Mouse (Mus musculus) intestine, embryonic 15.5 days (tissue): ENCODE measurements around the gene Cysrt1. TPM values are rescaled to one million over a fixed set of nuclear protein-coding genes. Genes with fewer than 3 reads are reported as not detected.

Experiments used
- ATAC-seq: fragments of 200-750 bp; cut with Nextera tagmentation; 2 replicates; pipeline ENCODE4 v1.8.0; 2017; ENCODE audit warnings: moderate TSS enrichment, moderate library complexity
- H3K27ac ChIP-seq: fragments of 300-500 bp; sonication (generic); 2 replicates; pipeline ENCODE4 v1.5.1; 2015; ENCODE audit warnings: mild to moderate bottlenecking, inconsistent platforms
- H3K27me3 ChIP-seq: fragments of 300-500 bp; sonication (generic); replicated peaks from 2 replicates; pipeline ENCODE4 v1.6.1; 2015; ENCODE audit warnings: inconsistent platforms
- H3K36me3 ChIP-seq: fragments of 300-500 bp; sonication (generic); 2 replicates; pipeline ENCODE4 v1.6.1; 2015; ENCODE audit warnings: inconsistent platforms
- H3K4me1 ChIP-seq: fragments of 300-500 bp; sonication (generic); replicated peaks from 2 replicates; pipeline ENCODE4 v1.6.1; 2015; ENCODE audit warnings: inconsistent platforms
- H3K4me2 ChIP-seq: fragments of 300-500 bp; sonication (generic); replicated peaks from 2 replicates; pipeline ENCODE4 v1.6.1; 2015; ENCODE audit warnings: mild to moderate bottlenecking, inconsistent platforms
- H3K4me3 ChIP-seq: fragments of 300-500 bp; sonication (generic); replicated peaks from 2 replicates; pipeline ENCODE4 v1.5.1; 2015; ENCODE audit warnings: inconsistent platforms
- H3K9ac ChIP-seq: fragments of 300-500 bp; sonication (generic); 2 replicates; pipeline ENCODE4 v1.6.1; 2015; ENCODE audit warnings: inconsistent platforms
- H3K9me3 ChIP-seq: fragments of 300-500 bp; sonication (generic); 2 replicates; pipeline ENCODE4 v1.6.1; 2016; ENCODE audit warnings: inconsistent platforms
- WGBS: fragments of 180-500 bp; shearing (Covaris S2); methylation state at CpG from one replicate; pipeline ENCODE4 v1.1.7; 2015; 5-methylcytosine and 5-hydroxymethylcytosine counted together
- polyA plus RNA-seq: library from polyadenylated mRNA; unstranded; fragments of >200 nt; fragmentation: Nextera tagmentation; extraction: Ambion mirVana; gene quantifications from 2 replicates; pipeline ENCODE4 v1.2.1, GENCODE M21; 2015

The Cysrt1 gene
- polyA plus RNA-seq, 1 experiment from 2014 or later: 1.4 TPM

DNA sequence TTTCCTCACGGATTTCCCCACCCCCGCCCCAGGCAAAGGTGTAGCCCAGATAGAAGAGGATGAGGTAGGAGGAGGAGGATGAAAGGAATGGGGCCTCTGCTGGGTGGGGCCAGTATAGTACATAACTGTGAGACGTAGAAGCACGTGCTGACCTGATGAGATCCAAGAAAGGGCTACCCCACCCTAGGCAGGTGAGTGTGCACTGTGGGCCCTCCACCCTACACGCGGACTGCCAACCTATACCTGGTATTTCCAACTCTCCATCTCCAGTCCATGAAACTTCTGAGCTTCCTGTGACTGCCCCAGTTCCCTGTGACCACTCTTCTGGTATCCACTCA lies 845 bp downstream of the Cysrt1 start:
- H3K9me3 ChIP-seq: no peaks in the 10 kb centered on the region
- H3K4me2 ChIP-seq: peak overlapping the region; percentile 97
- peak; percentile 63 for ATAC-seq
- H3K36me3 ChIP-seq: no peaks in the 10 kb centered on the region
- peaks cover 6% of the 10 kb centered on the region for H3K27me3 ChIP-seq
- H3K4me1 ChIP-seq: peaks cover 20% of the 10 kb centered on the region
- H3K4me3 ChIP-seq: peak overlapping the region; percentile 55
- H3K9ac ChIP-seq: peak overlapping the region; percentile 57; the same call in 1 of the 2 replicates
- H3K27ac ChIP-seq: peak overlapping the region; percentile 72; the same call in 1 of the 2 replicates
- WGBS: 12% methylated on average over 6 of the region's 6 CpGs

DNA sequence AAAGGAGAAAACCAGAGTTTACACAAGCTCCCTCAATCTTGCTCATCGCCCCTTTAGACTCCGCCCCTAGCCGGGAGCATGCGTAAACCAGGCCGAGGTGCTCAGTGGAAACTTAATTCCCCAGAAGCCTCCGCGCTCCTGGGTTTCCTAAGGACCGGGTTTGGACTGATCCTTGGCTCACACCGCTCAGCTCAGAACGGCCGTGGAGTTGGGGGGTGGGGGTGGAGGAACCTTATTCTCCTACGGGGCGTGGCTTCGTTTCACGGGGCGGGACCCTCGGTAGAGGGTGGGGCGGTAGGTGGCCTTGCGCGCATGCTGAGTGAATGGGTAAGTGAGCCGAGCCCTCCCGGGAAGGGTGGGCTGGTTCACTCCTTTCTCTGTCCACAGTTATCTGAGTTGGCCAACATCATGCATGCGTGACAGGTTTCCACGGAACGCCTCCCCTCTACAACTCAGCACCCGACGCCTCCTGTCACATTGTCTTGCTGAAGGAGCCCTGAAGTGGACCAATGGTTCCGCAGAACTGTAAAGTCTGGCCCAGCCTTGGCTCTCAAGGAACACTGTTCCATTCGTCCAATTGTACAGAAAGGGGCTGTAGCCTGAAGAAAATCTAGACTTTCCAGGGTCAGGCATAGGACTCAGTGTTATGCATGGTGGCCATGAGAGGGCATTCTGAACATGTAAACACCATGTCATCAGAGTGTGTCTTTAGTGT lies 1.4 kb downstream of the Cysrt1 start:
- Histone ChIP-seq H3K4me2 (peak overlapping the region; percentile 97), H3K9ac (0 out of 2 replicates have a peak overlapping the region, but pooled peaks have one; percentile 15), H3K4me1 (peaks cover 20% of the 10 kb centered on the region), H3K36me3 (no peaks in the 10 kb centered on the region), H3K27ac (peak overlapping the region; percentile 72), H3K9me3 (no peaks in the 10 kb centered on the region), H3K4me3 (peak overlapping the region; percentile 55), H3K27me3 (peaks cover 6% of the 10 kb centered on the region)
- peak; percentile 80 for ATAC-seq
- 2% methylated on average over 29 of the region's 29 CpGs for WGBS

- Histone ChIP-seq H3K36me3 (no peaks in the 10 kb centered on the region), H3K27ac (peak overlapping the region; percentile 72; the same call in 1 of the 2 replicates), H3K4me1 (peaks cover 18% of the 10 kb centered on the region), H3K4me2 (peak overlapping the region; percentile 97), H3K9me3 (no peaks in the 10 kb centered on the region), H3K4me3 (peak overlapping the region; percentile 55), H3K9ac (0 out of 2 replicates have a peak overlapping the region, but pooled peaks have one; percentile 15), H3K27me3 (peaks cover 6% of the 10 kb centered on the region)
- WGBS: 51% methylated on average over 8 of the region's 8 CpGs
- ATAC-seq: peak; percentile 10; the same call in 1 of the 2 replicates
These were observed 1.9 kb downstream of the Cysrt1 start for GRCm38 (mm10) chr2:25240310-25240709.

- no peak for ATAC-seq
- no peaks in the 10 kb centered on the region for H3K9me3 ChIP-seq
- no peak overlapping the region for H3K9ac ChIP-seq
- no peak overlapping the region for H3K27ac ChIP-seq
- H3K36me3 ChIP-seq: no peaks in the 10 kb centered on the region
- H3K4me1 ChIP-seq: peaks cover 18% of the 10 kb centered on the region
- 96% methylated on average over 3 of the region's 3 CpGs for WGBS
- peaks cover 6% of the 10 kb centered on the region for H3K27me3 ChIP-seq
- no peak overlapping the region for H3K4me3 ChIP-seq
- no peak overlapping the region for H3K4me2 ChIP-seq
These were observed 2.5 kb downstream of the Cysrt1 start for GRCm38 (mm10) chr2:25239766-25240165.

DNA sequence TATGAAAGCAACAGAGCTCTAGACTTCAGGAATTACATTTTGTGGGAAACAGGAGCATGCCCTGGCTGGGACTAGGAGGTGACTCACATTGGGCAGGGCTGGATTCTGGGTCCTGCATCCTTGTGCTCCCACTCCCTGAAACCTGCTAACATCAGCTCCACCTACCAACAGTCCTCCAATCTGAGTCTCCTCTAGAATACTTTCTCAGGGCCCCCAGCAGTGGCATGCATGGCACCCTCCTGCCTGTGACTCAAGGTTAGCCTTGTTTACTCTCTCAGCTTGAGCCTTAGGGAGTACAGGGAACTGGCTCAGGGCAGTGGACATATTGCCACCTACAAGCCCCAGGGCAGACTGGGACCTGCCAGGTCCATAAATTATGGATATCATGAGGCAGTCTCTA lies 4.1 kb downstream of the Cysrt1 start:
- Histone ChIP-seq H3K4me3 (no peak overlapping the region), H3K4me2 (no peak overlapping the region), H3K9me3 (no peaks in the 10 kb centered on the region), H3K36me3 (no peaks in the 10 kb centered on the region), H3K9ac (no peak overlapping the region), H3K4me1 (peaks cover 18% of the 10 kb centered on the region), H3K27ac (0 out of 2 replicates have a peak overlapping the region, but pooled peaks have one; percentile 5), H3K27me3 (peaks cover 6% of the 10 kb centered on the region)
- no peak for ATAC-seq

DNA sequence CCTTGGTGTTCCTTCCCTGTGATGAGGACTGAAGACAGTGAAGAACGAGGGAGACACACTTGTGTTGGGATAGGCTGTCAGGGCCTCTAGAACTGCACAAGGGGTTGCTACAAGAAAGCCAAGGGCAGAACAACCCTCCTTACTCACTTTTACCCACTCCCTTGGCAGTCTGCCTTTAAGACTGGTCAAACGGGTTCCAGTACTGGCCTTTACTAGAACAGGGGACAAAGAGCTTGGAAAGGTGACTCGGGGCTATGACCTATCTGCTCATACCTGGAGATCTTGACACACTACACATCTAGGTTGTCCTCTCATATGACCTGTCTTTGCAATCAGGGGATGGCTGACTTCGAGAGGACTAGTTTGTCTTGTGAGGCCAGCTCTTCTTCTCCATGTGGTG lies 4.7 kb downstream of the Cysrt1 start:
- WGBS: 55% methylated on average over 4 of the region's 4 CpGs

DNA sequence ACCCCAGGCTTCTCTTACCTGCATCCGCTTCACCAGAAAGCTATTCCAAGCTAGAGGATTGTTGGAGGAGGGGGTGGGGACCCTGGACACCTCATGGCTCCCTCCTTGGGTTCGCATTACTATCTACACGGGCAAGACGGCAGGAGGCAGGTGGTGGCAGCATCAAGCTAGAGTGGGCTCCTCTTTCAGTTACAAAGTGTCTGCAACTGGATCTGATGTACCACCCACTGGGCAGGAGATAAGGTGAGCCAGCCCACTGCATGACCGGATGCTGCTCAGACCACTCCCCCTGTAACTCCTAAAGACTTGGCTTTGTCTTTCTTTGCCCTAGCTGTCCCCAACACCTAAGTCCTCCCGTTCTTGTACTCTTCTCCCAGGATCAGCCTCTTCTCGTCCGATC lies 5.6 kb downstream of the Cysrt1 start, which contains the start of gene Rnf224:
Gene Rnf224, minus strand, starts transcription at position 174 of the 400 bp plus-strand sequence.
- no peak within 1 kb of the TSS for H3K4me3 ChIP-seq
- 34% methylated on average over 8 of the region's 8 CpGs for WGBS
- peaks cover under 1% of the 10 kb centered on the region; the same call in 1 of the 2 replicates for H3K27me3 ChIP-seq
- H3K9ac ChIP-seq: no peak within 1 kb of the TSS
- no peaks in the 10 kb centered on the region for H3K36me3 ChIP-seq
- ATAC-seq: no peak
- peaks cover 14% of the 10 kb centered on the region for H3K4me1 ChIP-seq
- H3K9me3 ChIP-seq: no peaks in the 10 kb centered on the region
- peak within 1 kb of the TSS; percentile 9; the same call in 1 of the 2 replicates for H3K27ac ChIP-seq
- no peak within 1 kb of the TSS for H3K4me2 ChIP-seq

More for the DNA sequence above, 4.7 kb downstream of the Cysrt1 start:
- Histone ChIP-seq H3K27ac (peak overlapping the region; percentile 5; the same call in 1 of the 2 replicates), H3K4me2 (no peak overlapping the region), H3K9me3 (no peaks in the 10 kb centered on the region), H3K27me3 (peaks cover 4% of the 10 kb centered on the region), H3K4me3 (no peak overlapping the region), H3K36me3 (no peaks in the 10 kb centered on the region), H3K4me1 (peaks cover 18% of the 10 kb centered on the region), H3K9ac (no peak overlapping the region)
- ATAC-seq: no peak

- Histone ChIP-seq H3K9me3 (no peaks in the 10 kb centered on the region), H3K4me3 (no peak overlapping the region), H3K27me3 (0 out of 2 replicates have a peak, but pooled peaks cover 6% of the 10 kb centered on the region), H3K36me3 (no peaks in the 10 kb centered on the region), H3K9ac (no peak overlapping the region), H3K4me1 (peaks cover 6% of the 10 kb centered on the region), H3K27ac (peak overlapping the region; percentile 66), H3K4me2 (peak overlapping the region; percentile 41)
- 52% methylated on average over 5 of the region's 5 CpGs for WGBS
- ATAC-seq: peak; percentile 71
These were observed 7.6 kb downstream of the Cysrt1 start for GRCm38 (mm10) chr2:25234551-25235220.

DNA sequence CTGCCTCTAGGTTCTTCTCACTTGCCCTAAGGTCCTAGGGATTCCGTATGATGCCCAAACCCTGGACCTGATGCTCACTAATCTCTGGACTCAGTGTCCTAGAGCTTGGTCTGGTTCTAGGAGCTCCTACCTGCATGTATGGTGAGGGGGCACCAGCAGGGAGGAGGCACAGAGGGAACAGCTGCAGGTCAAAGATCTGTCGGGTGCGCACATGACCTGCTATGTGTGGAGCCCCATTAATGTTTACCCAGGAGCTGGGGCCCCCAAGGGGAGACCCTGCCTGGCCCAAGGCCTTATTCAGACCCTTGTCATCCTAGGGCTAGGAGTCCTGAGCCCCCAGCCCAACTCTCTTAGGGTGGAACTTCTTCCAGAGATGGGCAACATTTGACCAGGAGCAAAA lies 8.2 kb downstream of the Cysrt1 start, which contains the start of gene Slc34a3:
Gene Slc34a3, minus strand, starts transcription at position 315 of the 400 bp plus-strand sequence.
- Histone ChIP-seq H3K4me3 (no peak within 1 kb of the TSS), H3K36me3 (no peaks in the 10 kb centered on the region), H3K4me1 (peaks cover 9% of the 10 kb centered on the region), H3K27ac (peak within 1 kb of the TSS; percentile 66), H3K9ac (peak within 1 kb of the TSS; percentile 3; the same call in 1 of the 2 replicates), H3K9me3 (no peaks in the 10 kb centered on the region), H3K27me3 (0 out of 2 replicates have a peak, but pooled peaks cover 6% of the 10 kb centered on the region), H3K4me2 (peak within 1 kb of the TSS; percentile 41)
- peak; percentile 62 for ATAC-seq
- WGBS: 63% methylated on average over 3 of the region's 3 CpGs

- Histone ChIP-seq H3K27ac (no peak overlapping the region), H3K4me2 (no peak overlapping the region), H3K9me3 (no peaks in the 10 kb centered on the region), H3K9ac (peak overlapping the region; percentile 3; the same call in 1 of the 2 replicates), H3K27me3 (0 out of 2 replicates have a peak, but pooled peaks cover 6% of the 10 kb centered on the region), H3K4me3 (no peak overlapping the region), H3K36me3 (no peaks in the 10 kb centered on the region), H3K4me1 (peaks cover 12% of the 10 kb centered on the region)
- no peak for ATAC-seq
- WGBS: 80% methylated on average over 4 of the region's 4 CpGs
These were observed 8.8 kb downstream of the Cysrt1 start for GRCm38 (mm10) chr2:25233421-25233820.

DNA sequence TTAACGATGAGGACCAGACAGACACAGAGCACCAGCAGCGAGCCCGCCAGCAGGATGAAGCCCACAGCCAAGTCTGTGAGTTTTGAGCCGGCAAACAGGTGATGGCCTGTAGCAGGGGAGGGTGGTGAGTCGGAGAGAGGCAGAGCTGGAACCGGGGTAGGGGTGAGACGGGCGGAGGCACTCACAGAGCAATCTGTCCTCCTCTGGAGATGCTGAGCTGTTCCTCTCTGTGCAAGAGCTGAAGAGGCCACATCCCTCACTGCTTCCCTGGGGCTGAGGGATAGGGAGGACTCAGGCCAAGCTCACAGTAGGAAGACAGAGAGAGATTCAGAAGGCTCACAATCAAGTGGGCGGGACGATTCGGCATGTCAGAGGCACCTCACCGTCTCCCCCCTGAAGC lies 11.2 kb downstream of the Cysrt1 start:
- Histone ChIP-seq H3K4me3 (no peak overlapping the region), H3K9ac (no peak overlapping the region), H3K4me1 (peaks cover 6% of the 10 kb centered on the region), H3K9me3 (no peaks in the 10 kb centered on the region), H3K4me2 (no peak overlapping the region), H3K27me3 (0 out of 2 replicates have a peak, but pooled peaks cover 6% of the 10 kb centered on the region), H3K27ac (no peak overlapping the region), H3K36me3 (no peaks in the 10 kb centered on the region)
- 61% methylated on average over 12 of the region's 12 CpGs for WGBS
- ATAC-seq: no peak

DNA sequence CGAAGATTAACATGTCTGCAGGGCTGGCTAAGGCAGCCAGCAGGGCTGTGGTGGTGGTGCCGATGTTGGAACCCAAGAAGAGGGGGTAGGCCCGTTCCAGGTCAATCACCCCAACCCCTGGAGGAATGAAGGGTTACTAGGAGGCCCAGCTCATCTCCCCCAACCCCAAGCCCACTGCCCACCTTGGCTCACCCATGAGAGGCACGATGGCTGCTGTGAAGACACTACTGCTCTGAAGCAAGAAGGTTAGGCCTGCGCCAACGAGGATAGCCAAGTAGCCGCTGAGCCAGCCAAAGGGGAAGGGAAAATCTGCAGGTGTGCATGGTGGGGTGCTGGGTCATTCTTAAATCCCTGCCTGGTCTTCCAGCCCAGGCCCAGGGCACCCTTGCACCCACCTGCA lies 11.7 kb downstream of the Cysrt1 start:
- Histone ChIP-seq H3K9me3 (no peaks in the 10 kb centered on the region), H3K4me3 (no peak overlapping the region), H3K4me2 (no peak overlapping the region), H3K9ac (no peak overlapping the region), H3K27ac (no peak overlapping the region), H3K27me3 (0 out of 2 replicates have a peak, but pooled peaks cover 6% of the 10 kb centered on the region), H3K4me1 (peaks cover 11% of the 10 kb centered on the region), H3K36me3 (no peaks in the 10 kb centered on the region)
- WGBS: 88% methylated on average over 7 of the region's 7 CpGs
- ATAC-seq: no peak
